Mouse (Mus musculus): ENCODE data around the gene Pcyox1. TPM values are rescaled to one million over a fixed set of nuclear protein-coding genes. Genes with fewer than 3 reads are reported as not detected.

Pcyox1 gene
- polyA plus RNA-seq (2015; fragmentation: Nextera tagmentation; extraction: Ambion mirVana), result 93.0 and 97.9 TPM in 2 replicates

- peak within 1 kb of the TSS; percentile 81 for H3K4me2 ChIP-seq
- H3K4me3 ChIP-seq (replicated peaks), result peak within 1 kb of the TSS; percentile 89
- peak within 1 kb of the TSS; percentile 75 for H3K9ac ChIP-seq
- H3K36me3 ChIP-seq, result peaks cover 16% of the 10 kb centered on the region
- ATAC-seq (ENCODE audit: insufficient read depth, low FRiP score, low read depth), result peak; percentile 92
- H3K9me3 ChIP-seq, result no peaks in the 10 kb centered on the region
- H3K27ac ChIP-seq, result peak within 1 kb of the TSS; percentile 94
- H3K27me3 ChIP-seq (replicated peaks), result no peaks in the 10 kb centered on the region
- WGBS, result under 1% methylated on average over 51 of the region's 51 CpGs
- peaks cover 7% of the 10 kb centered on the region for H3K4me1 ChIP-seq
Observed at GRCm38 (mm10) chr6:86396581-86397256, at the start of gene Pcyox1. TSS of gene Pcyox1 (minus strand) at chr6:86397154.

GRCm38 (mm10) chr6:86445551-86445950, 48.6 kb upstream of the Pcyox1 start:
- H3K4me2 ChIP-seq, result no peak overlapping the region
- H3K27me3 ChIP-seq (replicated peaks), result no peaks in the 10 kb centered on the region
- no peak overlapping the region for H3K9ac ChIP-seq
- H3K4me1 ChIP-seq, result no peaks in the 10 kb centered on the region
- H3K9me3 ChIP-seq, result no peaks in the 10 kb centered on the region
- H3K36me3 ChIP-seq, result peaks cover 36% of the 10 kb centered on the region
- H3K4me3 ChIP-seq (replicated peaks), result no peak overlapping the region
- H3K27ac ChIP-seq, result no peak overlapping the region
- 91% methylated on average over 18 of the region's 18 CpGs for WGBS
- no peak for ATAC-seq (ENCODE audit: insufficient read depth, low FRiP score, low read depth)

- Histone ChIP-seq H3K9ac (no peak overlapping the region), H3K27ac (no peak overlapping the region), H3K4me2 (no peak overlapping the region), H3K4me1 (0 out of 2 replicates have a peak, but pooled peaks cover 6% of the 10 kb centered on the region), H3K9me3 (no peaks in the 10 kb centered on the region), H3K4me3 (replicated peaks) (no peak overlapping the region), H3K36me3 (peaks cover 25% of the 10 kb centered on the region), H3K27me3 (replicated peaks) (no peaks in the 10 kb centered on the region)
- 91% methylated on average over 10 of the region's 10 CpGs for WGBS
- no peak for ATAC-seq (ENCODE audit: insufficient read depth, low FRiP score, low read depth)
Observed at GRCm38 (mm10) chr6:86441571-86441970, 44.6 kb upstream of the Pcyox1 start.

- WGBS, result 88% methylated on average over 1 of the region's 1 CpGs
- Histone ChIP-seq H3K36me3 (peaks cover 19% of the 10 kb centered on the region), H3K4me2 (peak overlapping the region; percentile 68), H3K4me1 (0 out of 2 replicates have a peak, but pooled peaks cover 6% of the 10 kb centered on the region), H3K4me3 (replicated peaks) (peak overlapping the region; percentile 76), H3K9me3 (no peaks in the 10 kb centered on the region), H3K27ac (no peak overlapping the region), H3K9ac (no peak overlapping the region; the same call in 1 of the 2 replicates), H3K27me3 (replicated peaks) (no peaks in the 10 kb centered on the region)
- ATAC-seq (ENCODE audit: insufficient read depth, low FRiP score, low read depth), result no peak
Observed at GRCm38 (mm10) chr6:86439531-86439930, 42.6 kb upstream of the Pcyox1 start.

- H3K36me3 ChIP-seq, result peaks cover 15% of the 10 kb centered on the region
- 3% methylated on average over 13 of the region's 13 CpGs for WGBS
- peak overlapping the region; percentile 76 for H3K4me3 ChIP-seq (replicated peaks)
- H3K9me3 ChIP-seq, result no peaks in the 10 kb centered on the region
- H3K4me1 ChIP-seq, result 0 out of 2 replicates have a peak, but pooled peaks cover 6% of the 10 kb centered on the region
- peak overlapping the region; percentile 76 for H3K9ac ChIP-seq
- H3K27me3 ChIP-seq (replicated peaks), result no peaks in the 10 kb centered on the region
- peak overlapping the region; percentile 68 for H3K4me2 ChIP-seq
- peak overlapping the region; percentile 96 for H3K27ac ChIP-seq
- no peak for ATAC-seq (ENCODE audit: insufficient read depth, low FRiP score, low read depth)
Observed at GRCm38 (mm10) chr6:86439119-86439496, 42.2 kb upstream of the Pcyox1 start.

GRCm38 (mm10) chr6:86438272-86439118, 41.5 kb upstream of the Pcyox1 start, which contains the start of gene C87436:
TSS of gene C87436 (plus strand) at chr6:86438374.
- Histone ChIP-seq H3K4me1 (0 out of 2 replicates have a peak, but pooled peaks cover 6% of the 10 kb centered on the region), H3K27me3 (replicated peaks) (no peaks in the 10 kb centered on the region), H3K36me3 (peaks cover 13% of the 10 kb centered on the region), H3K4me3 (replicated peaks) (peak within 1 kb of the TSS; percentile 76), H3K9me3 (no peaks in the 10 kb centered on the region), H3K4me2 (peak within 1 kb of the TSS; percentile 68), H3K27ac (peak within 1 kb of the TSS; percentile 96), H3K9ac (peak within 1 kb of the TSS; percentile 76)
- ATAC-seq (ENCODE audit: insufficient read depth, low FRiP score, low read depth), result peak; percentile 94
- WGBS, result under 1% methylated on average over 59 of the region's 59 CpGs

GRCm38 (mm10) chr6:86437711-86438110, 40.8 kb upstream of the Pcyox1 start:
- Histone ChIP-seq H3K27me3 (replicated peaks) (no peaks in the 10 kb centered on the region), H3K27ac (peak overlapping the region; percentile 96), H3K4me2 (peak overlapping the region; percentile 68), H3K9ac (peak overlapping the region; percentile 37; the same call in 1 of the 2 replicates), H3K36me3 (peaks cover 12% of the 10 kb centered on the region), H3K4me3 (replicated peaks) (peak overlapping the region; percentile 76), H3K9me3 (no peaks in the 10 kb centered on the region), H3K4me1 (0 out of 2 replicates have a peak, but pooled peaks cover 6% of the 10 kb centered on the region)
- peak; percentile 49; the same call in 1 of the 2 replicates for ATAC-seq (ENCODE audit: insufficient read depth, low FRiP score, low read depth)
- WGBS, result 2% methylated on average over 14 of the region's 14 CpGs

GRCm38 (mm10) chr6:86433696-86434095, 36.7 kb upstream of the Pcyox1 start:
- no peak for ATAC-seq (ENCODE audit: insufficient read depth, low FRiP score, low read depth)
- Histone ChIP-seq H3K4me1 (no peaks in the 10 kb centered on the region), H3K4me2 (no peak overlapping the region), H3K27me3 (replicated peaks) (no peaks in the 10 kb centered on the region), H3K9me3 (no peaks in the 10 kb centered on the region), H3K9ac (no peak overlapping the region), H3K36me3 (peaks cover 25% of the 10 kb centered on the region), H3K27ac (no peak overlapping the region), H3K4me3 (replicated peaks) (no peak overlapping the region)
- 91% methylated on average over 1 of the region's 1 CpGs for WGBS

GRCm38 (mm10) chr6:86431531-86431930, 34.6 kb upstream of the Pcyox1 start:
- ATAC-seq (ENCODE audit: insufficient read depth, low FRiP score, low read depth), result no peak
- Histone ChIP-seq H3K36me3 (peaks cover 35% of the 10 kb centered on the region), H3K4me2 (no peak overlapping the region), H3K9me3 (no peaks in the 10 kb centered on the region), H3K4me1 (no peaks in the 10 kb centered on the region), H3K9ac (no peak overlapping the region), H3K4me3 (replicated peaks) (no peak overlapping the region), H3K27me3 (replicated peaks) (no peaks in the 10 kb centered on the region), H3K27ac (no peak overlapping the region)
- 92% methylated on average over 3 of the region's 3 CpGs for WGBS

- peaks cover 36% of the 10 kb centered on the region for H3K36me3 ChIP-seq
- no peak within 1 kb of the TSS for H3K9ac ChIP-seq
- H3K27ac ChIP-seq, result no peak within 1 kb of the TSS
- H3K27me3 ChIP-seq (replicated peaks), result no peaks in the 10 kb centered on the region
- no peaks in the 10 kb centered on the region for H3K9me3 ChIP-seq
- H3K4me1 ChIP-seq, result no peaks in the 10 kb centered on the region
- no peak within 1 kb of the TSS for H3K4me3 ChIP-seq (replicated peaks)
- WGBS, result 96% methylated on average over 1 of the region's 1 CpGs
- no peak within 1 kb of the TSS for H3K4me2 ChIP-seq
- ATAC-seq (ENCODE audit: insufficient read depth, low FRiP score, low read depth), result no peak
Observed at GRCm38 (mm10) chr6:86426358-86426757, 29.4 kb upstream of the Pcyox1 start, which contains the start of gene Gm44790. TSS of gene Gm44790 (plus strand) at chr6:86426658.

- H3K9ac ChIP-seq, result no peak overlapping the region
- no peak overlapping the region for H3K4me3 ChIP-seq (replicated peaks)
- no peaks in the 10 kb centered on the region for H3K4me1 ChIP-seq
- no peak for ATAC-seq (ENCODE audit: insufficient read depth, low FRiP score, low read depth)
- H3K4me2 ChIP-seq, result no peak overlapping the region
- WGBS, result 73% methylated on average over 6 of the region's 6 CpGs
- H3K9me3 ChIP-seq, result no peaks in the 10 kb centered on the region
- peaks cover 49% of the 10 kb centered on the region for H3K36me3 ChIP-seq
- H3K27ac ChIP-seq, result no peak overlapping the region
- no peaks in the 10 kb centered on the region for H3K27me3 ChIP-seq (replicated peaks)
Observed at GRCm38 (mm10) chr6:86420491-86420890, 23.5 kb upstream of the Pcyox1 start.

GRCm38 (mm10) chr6:86419239-86419638, 22.3 kb upstream of the Pcyox1 start:
- Histone ChIP-seq H3K4me1 (no peaks in the 10 kb centered on the region), H3K27ac (no peak overlapping the region), H3K9ac (no peak overlapping the region), H3K36me3 (peaks cover 42% of the 10 kb centered on the region), H3K27me3 (replicated peaks) (no peaks in the 10 kb centered on the region), H3K4me3 (replicated peaks) (no peak overlapping the region), H3K4me2 (no peak overlapping the region), H3K9me3 (no peaks in the 10 kb centered on the region)
- no peak for ATAC-seq (ENCODE audit: insufficient read depth, low FRiP score, low read depth)
- WGBS, result 88% methylated on average over 3 of the region's 3 CpGs
